Mouse (Mus musculus): ENCODE measurements around the gene Nectin3. TPM values are rescaled to one million over a fixed set of nuclear protein-coding genes. Genes with fewer than 3 reads are reported as not detected.

The Nectin3 gene
- polyA plus RNA-seq, 1 experiment from 2014 or later, result 56.6 TPM

- ATAC-seq, result no peak
- 66% methylated on average over 3 of the region's 3 CpGs for WGBS
- H3K9ac ChIP-seq (replicated peaks; ENCODE audit: low read depth), result no peak overlapping the region
- H3K27ac ChIP-seq (ENCODE audit: low read length), result no peak overlapping the region
- TF ChIP-seq CTCF (IDR thresholded peaks at IDR 0.05) (no peak), EP300 (IDR thresholded peaks at IDR 0.05) (no peak)
- no peak overlapping the region for H3K4me2 ChIP-seq (replicated peaks; ENCODE audit: low read depth, low read length)
- H3K9me3 ChIP-seq (ENCODE audit: low read length), result no peaks in the 10 kb centered on the region
- no peak overlapping the region for H3K4me3 ChIP-seq (ENCODE audit: low read depth, low read length)
- no peaks in the 10 kb centered on the region for H3K4me1 ChIP-seq (ENCODE audit: insufficient read depth, low read depth, low read length)
- DNase-seq (ENCODE audit: low spot score), result no peak
- H3K36me3 ChIP-seq (ENCODE audit: insufficient read depth, low read length), result no peaks in the 10 kb centered on the region; the same call in 1 of the 2 replicates
- no peaks in the 10 kb centered on the region for H3K27me3 ChIP-seq (replicated peaks; ENCODE audit: insufficient read depth, low read length)
Measured at GRCm38 (mm10) chr16:46451421-46451820, 46.9 kb downstream of the Nectin3 start.

GRCm38 (mm10) chr16:46449013-46449412 lies 49.3 kb downstream of the Nectin3 start:
- Histone ChIP-seq H3K9ac (replicated peaks; ENCODE audit: low read depth) (no peak overlapping the region), H3K36me3 (ENCODE audit: insufficient read depth, low read length) (no peaks in the 10 kb centered on the region; the same call in 1 of the 2 replicates), H3K4me1 (ENCODE audit: insufficient read depth, low read depth, low read length) (no peaks in the 10 kb centered on the region), H3K27ac (ENCODE audit: low read length) (no peak overlapping the region), H3K4me3 (ENCODE audit: low read depth, low read length) (no peak overlapping the region), H3K9me3 (ENCODE audit: low read length) (no peaks in the 10 kb centered on the region), H3K27me3 (replicated peaks; ENCODE audit: insufficient read depth, low read length) (no peaks in the 10 kb centered on the region), H3K4me2 (replicated peaks; ENCODE audit: low read depth, low read length) (no peak overlapping the region)
- DNase-seq (ENCODE audit: low spot score) (no peak), ATAC-seq (no peak)
- TF ChIP-seq CTCF (IDR thresholded peaks at IDR 0.05) (no peak), EP300 (IDR thresholded peaks at IDR 0.05) (no peak)
- 93% methylated on average over 6 of the region's 6 CpGs for WGBS

GRCm38 (mm10) chr16:46431317-46431716 lies 67.0 kb downstream of the Nectin3 start:
- no peak overlapping the region for H3K4me3 ChIP-seq (ENCODE audit: low read depth, low read length)
- no peaks in the 10 kb centered on the region for H3K9me3 ChIP-seq (ENCODE audit: low read length)
- no peak overlapping the region for H3K9ac ChIP-seq (replicated peaks; ENCODE audit: low read depth)
- peaks cover 10% of the 10 kb centered on the region; the same call in 1 of the 2 replicates for H3K36me3 ChIP-seq (ENCODE audit: insufficient read depth, low read length)
- ATAC-seq (no peak), DNase-seq (ENCODE audit: low spot score) (no peak)
- TF ChIP-seq CTCF (IDR thresholded peaks at IDR 0.05) (no peak), EP300 (IDR thresholded peaks at IDR 0.05) (no peak)
- no peak overlapping the region for H3K4me2 ChIP-seq (replicated peaks; ENCODE audit: low read depth, low read length)
- WGBS, result 79% methylated on average over 5 of the region's 5 CpGs
- H3K27me3 ChIP-seq (replicated peaks; ENCODE audit: insufficient read depth, low read length), result no peaks in the 10 kb centered on the region
- H3K4me1 ChIP-seq (ENCODE audit: insufficient read depth, low read depth, low read length), result no peaks in the 10 kb centered on the region
- H3K27ac ChIP-seq (ENCODE audit: low read length), result no peak overlapping the region

- WGBS, result 79% methylated on average over 3 of the region's 3 CpGs
- Histone ChIP-seq H3K36me3 (ENCODE audit: insufficient read depth, low read length) (no peaks in the 10 kb centered on the region), H3K4me2 (replicated peaks; ENCODE audit: low read depth, low read length) (no peak overlapping the region), H3K27ac (ENCODE audit: low read length) (no peak overlapping the region), H3K4me1 (ENCODE audit: insufficient read depth, low read depth, low read length) (no peaks in the 10 kb centered on the region), H3K4me3 (ENCODE audit: low read depth, low read length) (no peak overlapping the region), H3K27me3 (replicated peaks; ENCODE audit: insufficient read depth, low read length) (no peaks in the 10 kb centered on the region), H3K9ac (replicated peaks; ENCODE audit: low read depth) (no peak overlapping the region), H3K9me3 (ENCODE audit: low read length) (no peaks in the 10 kb centered on the region)
- no peak for DNase-seq (ENCODE audit: low spot score)
- ATAC-seq, result no peak
- TF ChIP-seq EP300 (IDR thresholded peaks at IDR 0.05) (no peak), CTCF (IDR thresholded peaks at IDR 0.05) (no peak)
Measured at GRCm38 (mm10) chr16:46416177-46416576, 82.1 kb downstream of the Nectin3 start.

- Histone ChIP-seq H3K36me3 (ENCODE audit: insufficient read depth, low read length) (no peaks in the 10 kb centered on the region), H3K4me1 (ENCODE audit: insufficient read depth, low read depth, low read length) (no peaks in the 10 kb centered on the region), H3K27ac (ENCODE audit: low read length) (no peak overlapping the region), H3K4me3 (ENCODE audit: low read depth, low read length) (no peak overlapping the region), H3K9ac (replicated peaks; ENCODE audit: low read depth) (no peak overlapping the region), H3K27me3 (replicated peaks; ENCODE audit: insufficient read depth, low read length) (no peaks in the 10 kb centered on the region), H3K4me2 (replicated peaks; ENCODE audit: low read depth, low read length) (no peak overlapping the region), H3K9me3 (ENCODE audit: low read length) (no peaks in the 10 kb centered on the region)
- no peak for ATAC-seq
- TF ChIP-seq CTCF (IDR thresholded peaks at IDR 0.05) (no peak), EP300 (IDR thresholded peaks at IDR 0.05) (no peak)
- no peak for DNase-seq (ENCODE audit: low spot score)
- WGBS, result 65% methylated on average over 3 of the region's 3 CpGs
Measured at GRCm38 (mm10) chr16:46410739-46411057, 87.6 kb downstream of the Nectin3 start.

- H3K27me3 ChIP-seq (replicated peaks; ENCODE audit: insufficient read depth, low read length), result no peaks in the 10 kb centered on the region
- H3K9ac ChIP-seq (replicated peaks; ENCODE audit: low read depth), result no peak overlapping the region
- DNase-seq (ENCODE audit: low spot score) (peak; percentile 70), ATAC-seq (peak; percentile 77)
- no peak overlapping the region for H3K27ac ChIP-seq (ENCODE audit: low read length)
- TF ChIP-seq EP300 (IDR thresholded peaks at IDR 0.05), result no peak
- no peak for TF ChIP-seq CTCF (IDR thresholded peaks at IDR 0.05)
- no peaks in the 10 kb centered on the region for H3K4me1 ChIP-seq (ENCODE audit: insufficient read depth, low read depth, low read length)
- no peak overlapping the region for H3K4me3 ChIP-seq (ENCODE audit: low read depth, low read length)
- 43% methylated on average over 6 of the region's 6 CpGs for WGBS
- H3K36me3 ChIP-seq (ENCODE audit: insufficient read depth, low read length), result no peaks in the 10 kb centered on the region
- no peak overlapping the region for H3K4me2 ChIP-seq (replicated peaks; ENCODE audit: low read depth, low read length)
- no peaks in the 10 kb centered on the region for H3K9me3 ChIP-seq (ENCODE audit: low read length)
Measured at GRCm38 (mm10) chr16:46410053-46410738, 88.1 kb downstream of the Nectin3 start.
